Mouse (Mus musculus): ENCODE results near the gene Cldn7.

- no peak for TF ChIP-seq CTCF (IDR thresholded peaks at IDR 0.05; ENCODE audit: low read depth)
- TF ChIP-seq EP300 (IDR thresholded peaks at IDR 0.05; ENCODE audit: low read depth), result no peak
These were observed 17.1 kb upstream of the Cldn7 start for GRCm38 (mm10) chr11:69947337-69948065.

All from liver, postnatal 0 days (tissue).